Mouse (Mus musculus): ENCODE results near the gene Fbxl7. TPM values are rescaled to one million over a fixed set of nuclear protein-coding genes. Genes with fewer than 3 reads are reported as not detected.

The Fbxl7 gene
- 0.14 TPM for polyA plus RNA-seq (2017; shearing (Covaris generic))

DNA sequence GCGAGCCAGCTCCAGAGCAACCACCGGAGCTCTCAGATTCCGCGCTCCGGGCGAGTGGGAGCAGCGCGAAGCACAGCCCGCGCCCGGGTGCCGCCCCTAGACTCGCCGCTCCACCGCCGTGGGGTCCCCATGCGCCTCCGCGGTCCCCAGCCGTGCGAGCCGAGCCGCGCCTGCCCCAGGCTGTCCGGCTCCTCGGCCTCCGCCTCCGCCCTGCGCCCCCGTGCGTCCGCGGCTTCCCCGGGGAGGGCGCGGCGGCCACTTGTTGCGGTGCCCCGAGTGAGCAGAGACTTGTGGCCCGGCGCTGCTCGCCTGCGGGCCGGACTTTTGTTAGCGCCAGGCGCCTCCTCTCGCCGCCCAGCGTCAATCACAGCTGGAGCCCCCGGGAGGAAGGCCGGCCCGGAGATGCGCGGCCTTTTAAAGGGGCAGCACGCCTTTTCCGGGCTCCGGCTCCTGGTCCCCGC lies at the start of gene Fbxl7:
Gene Fbxl7 (minus strand): TSS at position 330 of the 461 bp plus-strand sequence.

